Mouse (Mus musculus): Measurements from ENCODE around the gene B3gnt3. TPM values are rescaled to one million over a fixed set of nuclear protein-coding genes. Genes with fewer than 3 reads are reported as not detected.
A peak's percentile ranks its signal among the peaks of the same experiment; 100 is the strongest.
"Not testable (repeated sequence)": the region's sequence is repeated elsewhere in the genome, so short reads cannot be mapped to it uniquely, and the experiment has no call there.

The B3gnt3 gene
- total and polyA plus RNA-seq, 3 experiments: 0.19 to 0.84 TPM; not detected in 1

DNA sequence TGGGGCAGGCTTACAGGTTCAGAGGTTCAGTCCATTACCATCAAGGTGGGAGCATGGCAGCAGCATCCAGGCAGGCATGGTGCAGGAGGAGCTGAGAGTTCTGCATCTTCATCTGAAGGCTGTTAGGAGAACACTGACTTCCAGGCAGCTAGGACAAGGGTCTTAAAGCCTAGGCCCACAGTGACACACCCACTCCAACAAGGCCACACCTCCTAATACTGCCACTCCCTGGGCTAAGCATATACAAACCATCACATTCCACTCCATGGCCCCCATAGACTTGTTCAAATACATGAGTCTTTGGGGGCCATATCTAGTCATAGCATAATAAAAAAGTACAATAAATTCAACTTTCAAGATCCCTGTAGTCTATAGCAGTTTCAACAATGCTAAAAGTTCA lies 1.8 kb upstream of the B3gnt3 start:
- H3K9ac ChIP-seq (ENCODE audit: control insufficient read depth, low read depth, low read length, poor library complexity, severe bottlenecking); H3K36me3 ChIP-seq (ENCODE audit: control insufficient read depth in 1 of 2, insufficient read depth in 2 of 2, low read length in 2 of 2); H3K79me2 ChIP-seq (ENCODE audit: control insufficient read depth, insufficient read depth, low read length, poor library complexity); H3K4me3 ChIP-seq (ENCODE audit: control insufficient read depth in 1 of 2, insufficient read depth in 1 of 2, low read depth in 2 of 2, low read length in 2 of 2); H3K27me3 ChIP-seq (ENCODE audit: control insufficient read depth in 1 of 2, insufficient read depth in 2 of 2, low read length in 2 of 2); DNase-seq (ENCODE audit: low read depth, low spot score); H3K9me3 ChIP-seq (replicated peaks; ENCODE audit: insufficient read depth, low read length): not testable (repeated sequence)
- Histone ChIP-seq H3K4me1 (ENCODE audit: control insufficient read depth in 1 of 2, insufficient read depth in 2 of 2, low read length in 2 of 2) (peaks cover 10 to 21% of the 10 kb centered on the region in 2 experiments), H3K27ac (ENCODE audit: control insufficient read depth, low read depth, low read length) (0 out of 2 replicates have a peak overlapping the region, but pooled peaks have one; percentile 24)
- peak; percentile 10; the same call in 1 of the 2 replicates for TF ChIP-seq TBP (IDR thresholded peaks at IDR 0.05; ENCODE audit: low read depth, low read length)

DNA sequence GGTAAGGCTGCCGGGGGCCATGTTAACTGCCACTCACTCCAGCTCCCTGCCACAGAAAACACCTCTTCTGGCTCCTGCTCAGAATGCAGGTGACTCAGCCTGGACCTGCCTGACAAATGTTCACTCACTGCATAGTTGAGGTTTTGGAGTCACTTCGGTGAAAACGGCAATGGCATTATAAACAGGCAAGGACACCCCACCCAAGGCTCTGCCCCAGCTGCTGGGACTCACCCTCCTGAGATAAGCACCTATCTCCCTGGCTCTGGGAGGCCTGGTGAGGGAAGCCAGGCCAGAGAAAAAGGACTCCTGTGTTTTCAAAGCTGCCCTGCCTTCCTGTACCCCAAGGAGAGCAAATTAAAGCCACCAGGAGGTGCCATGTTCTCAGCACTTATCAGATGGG lies 1.3 kb upstream of the B3gnt3 start:
- H3K9me3 ChIP-seq (replicated peaks; ENCODE audit: insufficient read depth, low read length): no peaks in the 10 kb centered on the region
- H3K4me3 ChIP-seq (ENCODE audit: control insufficient read depth in 1 of 2, insufficient read depth in 1 of 2, low read depth in 2 of 2, low read length in 2 of 2): peak overlapping the region; percentile 20 to 38
- H3K27me3 ChIP-seq (ENCODE audit: control insufficient read depth in 1 of 2, insufficient read depth in 2 of 2, low read length in 2 of 2): no peaks in the 10 kb centered on the region
- DNase-seq (ENCODE audit: low read depth, low spot score): peak; percentile 65
- TF ChIP-seq BHLHE40 (IDR thresholded peaks at IDR 0.05; ENCODE audit: borderline replicate concordance, low read depth, low read length): no peak
- no peak for TF ChIP-seq JUND (IDR thresholded peaks at IDR 0.05; ENCODE audit: low read depth, low read length)
- TF ChIP-seq NRF1 (IDR thresholded peaks at IDR 0.05; ENCODE audit: insufficient read depth, low read depth, low read length, poor library complexity, severe bottlenecking): no peak
- TF ChIP-seq ETS1 (IDR thresholded peaks at IDR 0.05; ENCODE audit: low read depth, low read length): peak; percentile 78
- TF ChIP-seq RCOR1 (IDR thresholded peaks at IDR 0.05; ENCODE audit: low read depth, low read length): no peak
- TF ChIP-seq TCF12 (IDR thresholded peaks at IDR 0.05; ENCODE audit: low read depth, low read length): peak; percentile 55
- no peak for TF ChIP-seq HCFC1 (IDR thresholded peaks at IDR 0.05; ENCODE audit: low read depth, low read length)
- no peak for TF ChIP-seq POLR2A (IDR thresholded peaks at IDR 0.05; ENCODE audit: control insufficient read depth in 1 of 2, insufficient read depth in 1 of 2, low read depth in 1 of 2, low read length in 2 of 2, poor library complexity in 1 of 2)
- no peak for TF ChIP-seq ELF1 (IDR thresholded peaks at IDR 0.05; ENCODE audit: low read depth, low read length)
- TF ChIP-seq TBP (IDR thresholded peaks at IDR 0.05; ENCODE audit: low read depth, low read length): peak; percentile 21; the same call in 1 of the 2 replicates
- TF ChIP-seq EP300 (IDR thresholded peaks at IDR 0.05; ENCODE audit: low read depth in 1 of 2, low read length in 2 of 2): peak; percentile 66 to 71
- no peak for TF ChIP-seq CHD2 (IDR thresholded peaks at IDR 0.05; ENCODE audit: low read length)
- peak in 1 of 3 experiments; percentile 23; a peak in 2 of 6 replicates for TF ChIP-seq CTCF (IDR thresholded peaks at IDR 0.05 in 2 of 3, conservative IDR thresholded peaks at IDR 0.05 in 1 of 3; ENCODE audit: control insufficient read depth in 1 of 3, insufficient read depth in 1 of 3, low read depth in 2 of 3, low read length in 3 of 3, poor library complexity in 1 of 3, severe bottlenecking in 1 of 3)
- no peak for TF ChIP-seq MYB (IDR thresholded peaks at IDR 0.05; ENCODE audit: low read depth, low read length)
- no peak for TF ChIP-seq MAX (IDR thresholded peaks at IDR 0.05; ENCODE audit: low read length)
- 0 out of 2 replicates have a peak, but pooled peaks have one; percentile 19 for TF ChIP-seq MXI1 (IDR thresholded peaks at IDR 0.05; ENCODE audit: low read depth, low read length)
- TF ChIP-seq SIN3A (IDR thresholded peaks at IDR 0.05; ENCODE audit: low read length): peak; percentile 58
- peak; percentile 62; the same call in 1 of the 2 replicates for TF ChIP-seq GATA1 (IDR thresholded peaks at IDR 0.05; ENCODE audit: low read depth, low read length)
- no peak for TF ChIP-seq MEF2A (IDR thresholded peaks at IDR 0.05; ENCODE audit: extremely low read depth, insufficient replicate concordance, low read depth, low read length, poor library complexity, severe bottlenecking)
- peak; percentile 14; the same call in 1 of the 2 replicates for TF ChIP-seq TAL1 (IDR thresholded peaks at IDR 0.05; ENCODE audit: low read length)
- no peaks in the 10 kb centered on the region for H3K79me2 ChIP-seq (ENCODE audit: control insufficient read depth, insufficient read depth, low read length, poor library complexity)
- H3K36me3 ChIP-seq (ENCODE audit: control insufficient read depth in 1 of 2, insufficient read depth in 2 of 2, low read length in 2 of 2): peaks cover 0 to 8% of the 10 kb centered on the region in 2 experiments; a peak in 2 of 4 replicates
- peak overlapping the region; percentile 51; the same call in 1 of the 2 replicates for H3K9ac ChIP-seq (ENCODE audit: control insufficient read depth, low read depth, low read length, poor library complexity, severe bottlenecking)
- H3K4me1 ChIP-seq (ENCODE audit: control insufficient read depth in 1 of 2, insufficient read depth in 2 of 2, low read length in 2 of 2): peaks cover 10 to 21% of the 10 kb centered on the region in 2 experiments
- peak overlapping the region; percentile 39 for H3K27ac ChIP-seq (ENCODE audit: control insufficient read depth, low read depth, low read length)
